Mouse (Mus musculus) CD4-positive, CD25-positive, alpha-beta regulatory T cell, adult 4 months (primary cell): ENCODE data around the gene Rasgef1b. TPM values are rescaled to one million over a fixed set of nuclear protein-coding genes. Genes with fewer than 3 reads are reported as not detected.
A peak's percentile ranks its signal among the peaks of the same experiment; 100 is the strongest.

ENCODE experiments used
- ATAC-seq: one replicate; pipeline ENCODE4 v1.8.0; 2017
- polyA plus RNA-seq, 2 experiments: library from polyadenylated mRNA; unstranded; fragments of 100-300 nt; shearing (Covaris generic); gene quantifications; one replicate each; pipeline ENCODE4 v1.2.1; 2017

The Rasgef1b gene
- polyA plus RNA-seq, 2 experiments from 2014 or later, result 1.5 to 4.1 TPM

GRCm38 (mm10) chr5:99283636-99284035, 445.2 kb downstream of the Rasgef1b start:
- ATAC-seq, result no peak

DNA sequence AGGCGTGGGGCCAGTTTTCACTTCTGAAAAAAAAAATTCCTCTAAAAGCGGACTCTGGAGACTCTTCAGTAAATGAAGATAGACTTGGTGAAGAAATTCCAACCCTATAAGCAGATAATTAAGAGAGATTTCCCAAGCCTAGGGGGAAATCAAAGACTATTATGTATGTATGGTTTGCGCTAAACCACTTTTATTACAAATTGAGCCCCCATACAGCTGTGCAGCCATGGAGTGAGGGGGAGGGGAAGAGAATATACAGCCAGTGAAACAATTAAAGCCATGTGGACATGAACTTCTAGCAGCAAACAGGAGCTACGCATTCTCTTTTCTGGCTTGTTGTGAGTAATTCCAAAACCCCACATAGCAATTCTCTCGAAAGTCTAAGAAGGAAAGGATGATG, 448.3 kb downstream of the Rasgef1b start:
- ATAC-seq, result no peak

- ATAC-seq, result no peak
Observed at GRCm38 (mm10) chr5:99279016-99279757, 449.7 kb downstream of the Rasgef1b start.

- no peak for ATAC-seq
Observed at GRCm38 (mm10) chr5:99278364-99278763, 450.5 kb downstream of the Rasgef1b start.

DNA sequence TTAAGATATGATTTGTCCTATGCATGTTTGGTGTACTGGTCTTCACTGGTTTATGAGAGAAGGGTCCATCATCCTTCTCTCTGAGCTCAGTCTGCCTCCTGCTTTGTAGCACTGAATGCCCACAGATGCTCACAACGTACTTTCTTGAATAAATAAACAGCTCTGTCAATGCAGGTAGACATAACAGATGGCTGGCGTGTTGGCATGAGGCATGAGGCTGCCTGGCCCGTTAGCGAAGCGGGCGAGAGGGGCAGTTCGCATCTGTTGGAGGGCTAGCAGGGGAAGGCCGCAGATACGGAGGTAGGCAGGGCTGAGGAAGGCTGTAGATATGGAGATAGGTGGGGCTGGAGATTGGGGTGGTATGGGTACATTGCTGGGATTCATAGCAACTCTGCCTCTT, 451.3 kb downstream of the Rasgef1b start:
- no peak for ATAC-seq

DNA sequence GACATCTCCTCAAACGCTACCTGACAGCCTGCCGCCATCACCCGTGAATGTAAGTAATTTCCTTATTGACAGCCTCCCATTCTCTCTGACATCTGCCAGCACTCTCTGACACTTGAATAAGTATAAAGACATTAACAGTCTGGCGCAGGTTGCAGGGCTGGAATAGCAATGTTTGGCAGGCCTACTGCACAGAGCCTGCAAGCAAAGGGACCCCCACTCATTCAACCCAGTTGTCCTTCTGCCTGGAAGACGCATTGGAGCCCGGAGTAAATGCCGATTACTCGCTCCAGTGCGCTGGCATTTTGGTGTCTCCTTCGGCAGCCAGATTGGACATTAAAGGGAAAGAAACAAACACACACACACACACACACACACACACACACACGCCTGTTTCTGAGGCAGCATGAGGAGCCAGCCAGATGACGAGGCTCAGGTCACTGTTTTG, 454.7 kb downstream of the Rasgef1b start:
- no peak for ATAC-seq

GRCm38 (mm10) chr5:99271531-99271930, 457.3 kb downstream of the Rasgef1b start:
- ATAC-seq, result no peak

GRCm38 (mm10) chr5:99269131-99269530, 459.7 kb downstream of the Rasgef1b start:
- ATAC-seq, result no peak

- no peak for ATAC-seq
Observed at GRCm38 (mm10) chr5:99267338-99267737, 461.5 kb downstream of the Rasgef1b start.

- no peak for ATAC-seq
Observed at GRCm38 (mm10) chr5:99266301-99266700, 462.6 kb downstream of the Rasgef1b start.

DNA sequence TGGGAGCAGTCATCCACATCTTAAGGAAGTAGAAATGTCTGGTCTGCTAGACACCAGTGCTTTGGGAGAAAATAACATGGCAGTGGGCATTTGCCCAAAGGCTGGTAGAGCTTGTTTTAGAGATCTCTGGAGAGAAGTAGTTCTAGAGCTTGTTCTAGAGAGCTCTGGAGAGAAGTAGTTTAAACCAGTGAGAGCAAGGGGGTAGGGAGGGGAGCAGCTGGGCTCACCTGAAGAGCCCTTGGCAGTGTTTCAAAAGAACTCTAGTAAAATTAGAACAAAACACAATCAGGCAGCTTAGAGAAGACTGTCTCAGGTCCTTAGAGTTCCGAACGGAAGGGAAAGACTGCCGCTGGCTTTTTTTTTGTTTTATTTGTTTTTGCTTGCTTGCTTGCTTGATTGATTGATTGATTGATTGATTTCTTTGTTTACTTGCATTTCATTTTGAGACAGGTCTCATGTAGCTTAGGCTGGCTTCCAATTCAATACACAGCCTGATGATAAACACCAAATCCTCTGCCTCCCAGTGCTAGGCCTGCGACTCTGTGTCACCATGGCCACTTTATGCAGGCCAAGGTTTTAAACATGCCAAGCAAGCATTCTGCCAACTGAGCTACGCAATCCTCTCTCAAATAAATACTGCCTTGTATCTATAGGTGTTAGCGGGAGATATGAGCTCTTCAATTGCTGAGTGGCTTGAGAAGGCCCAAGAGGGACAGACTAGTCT, 466.5 kb downstream of the Rasgef1b start:
- no peak for ATAC-seq

- ATAC-seq, result no peak
Observed at GRCm38 (mm10) chr5:99261121-99261724, 467.6 kb downstream of the Rasgef1b start.

GRCm38 (mm10) chr5:99258003-99258500, 470.8 kb downstream of the Rasgef1b start:
- ATAC-seq, result no peak

GRCm38 (mm10) chr5:99252203-99253135, 476.4 kb downstream of the Rasgef1b start:
- peak; percentile 87 for ATAC-seq

DNA sequence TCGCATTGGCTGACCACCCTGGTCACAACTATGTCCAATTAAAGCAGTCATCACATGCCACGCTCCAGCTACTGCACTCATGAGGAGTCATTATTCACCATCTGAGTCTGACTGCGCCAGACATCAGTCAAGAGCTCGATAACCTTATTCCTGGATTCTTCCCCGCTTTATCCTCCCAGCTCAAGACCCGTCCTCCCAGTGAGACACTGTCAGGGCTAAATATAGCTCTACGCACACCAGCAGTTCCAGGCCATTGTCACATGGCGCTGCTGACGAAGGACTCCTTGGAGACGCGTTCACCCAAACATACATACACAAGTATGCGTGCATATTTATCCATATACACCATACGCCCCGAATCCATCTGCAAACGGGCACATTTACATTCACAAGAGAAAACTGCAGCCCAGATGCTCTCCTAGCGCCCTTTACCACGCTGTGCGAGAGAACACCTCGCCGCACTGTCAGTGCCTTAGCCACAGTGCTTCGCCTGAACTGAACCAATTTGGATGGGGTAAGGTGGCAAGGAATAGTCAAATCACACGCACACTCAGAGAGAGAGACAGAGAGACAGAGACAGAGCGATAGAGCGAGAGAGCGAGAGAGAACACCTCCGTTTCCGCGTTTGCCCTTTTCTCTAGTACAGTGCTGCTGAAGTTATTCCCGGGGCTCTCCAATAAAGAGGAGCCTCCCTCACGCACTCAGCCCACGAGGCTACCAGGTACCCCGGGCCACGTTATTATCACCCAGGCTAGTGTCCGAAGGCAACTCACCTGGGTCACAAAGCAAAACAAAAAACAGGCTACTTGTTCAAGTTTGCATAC, 477.3 kb downstream of the Rasgef1b start:
- ATAC-seq, result no peak

DNA sequence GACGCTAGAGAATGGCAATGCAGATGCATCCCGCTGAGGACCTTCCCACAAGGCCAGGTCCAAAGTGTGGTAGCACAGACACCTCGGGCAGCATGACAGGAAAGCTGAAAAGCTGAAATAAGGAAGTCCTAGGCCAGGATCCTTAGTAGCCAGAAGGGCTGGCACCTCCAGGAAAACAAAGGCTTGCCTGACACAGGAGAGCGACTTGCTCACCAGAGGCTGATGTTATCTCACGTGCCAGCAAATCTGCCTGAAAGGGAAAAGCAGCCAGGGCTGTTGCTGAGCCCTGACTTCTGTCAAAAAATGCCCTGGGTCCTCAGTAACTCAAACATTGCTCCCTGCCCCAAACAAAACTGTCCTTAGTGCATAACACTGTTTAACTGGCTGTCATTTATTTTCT, 478.0 kb downstream of the Rasgef1b start:
- no peak for ATAC-seq

DNA sequence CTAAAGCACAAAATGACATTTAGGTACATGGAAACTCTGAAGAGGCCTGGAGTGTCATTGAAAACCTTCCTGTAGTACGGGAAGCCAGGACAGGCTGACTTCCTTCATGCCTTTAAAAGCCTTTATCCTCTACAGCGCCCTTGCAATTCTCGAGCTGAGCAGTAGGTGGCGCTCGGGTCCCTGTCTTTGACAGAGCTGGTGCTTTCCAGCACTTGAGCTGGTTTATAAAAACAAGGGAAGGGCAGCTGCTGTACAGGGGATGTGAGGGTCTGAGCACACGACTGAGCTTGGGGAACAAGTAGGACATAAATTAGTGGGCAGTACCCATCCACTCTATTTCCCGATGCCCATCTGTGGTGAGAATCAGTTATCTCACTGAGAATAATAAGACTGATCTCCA, 480.4 kb downstream of the Rasgef1b start:
- ATAC-seq, result peak; percentile 34

- no peak for ATAC-seq
Observed at GRCm38 (mm10) chr5:99247915-99248314, 480.9 kb downstream of the Rasgef1b start.

GRCm38 (mm10) chr5:99247441-99247840, 481.4 kb downstream of the Rasgef1b start:
- ATAC-seq, result no peak

DNA sequence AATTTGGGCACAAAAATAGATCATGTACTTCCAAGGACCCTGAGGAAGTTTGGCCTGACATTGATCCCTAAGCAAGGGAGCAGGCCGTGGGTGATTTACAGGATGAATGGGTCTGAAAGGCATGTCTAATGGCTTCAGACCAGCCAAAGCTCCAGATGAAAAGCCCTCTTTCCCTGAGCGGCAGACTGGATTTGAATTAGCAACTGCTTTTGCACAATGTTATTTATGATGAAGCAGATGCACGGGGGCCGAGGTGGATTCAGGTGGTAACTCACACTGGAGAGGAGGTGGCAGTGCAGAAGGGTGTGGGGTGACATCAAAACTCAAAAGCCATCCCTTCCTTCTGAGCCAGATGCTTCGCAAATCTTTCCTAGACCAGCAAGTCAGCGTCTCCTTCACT, 481.9 kb downstream of the Rasgef1b start:
- ATAC-seq, result no peak

DNA sequence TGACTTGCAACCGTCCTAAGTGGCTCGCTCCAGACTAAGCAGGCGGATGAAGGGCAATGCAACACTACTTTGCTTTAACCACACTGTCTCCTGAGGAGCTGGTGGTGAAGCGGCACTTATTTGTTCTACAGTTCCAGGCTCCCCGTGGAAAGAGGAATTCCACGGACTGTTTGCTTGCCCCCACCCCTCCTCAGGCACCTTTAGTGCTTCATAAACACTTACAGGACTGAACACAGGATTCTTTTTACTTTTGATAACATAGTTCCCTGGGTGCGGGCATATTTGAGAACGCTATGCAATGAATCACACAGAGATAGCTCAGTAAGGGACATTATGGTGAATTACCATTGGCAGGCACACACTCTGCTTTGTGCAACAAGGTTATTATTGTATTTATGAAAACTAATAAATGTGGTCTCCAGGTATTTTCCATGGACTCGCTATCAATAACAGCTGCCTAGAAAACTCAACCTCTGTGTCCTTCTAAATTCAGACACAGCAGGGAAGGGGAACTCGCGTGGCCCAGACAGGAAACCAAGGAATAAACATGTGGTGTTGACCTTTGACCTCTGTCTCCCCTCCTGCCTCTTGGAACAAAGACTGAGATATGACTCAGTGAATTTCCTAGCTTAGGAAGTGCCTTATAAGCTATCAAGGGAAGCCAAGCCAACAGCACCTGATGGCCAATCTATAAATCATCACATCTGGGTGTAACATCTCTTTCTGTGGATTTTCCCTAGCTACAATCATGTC, 486.7 kb downstream of the Rasgef1b start:
- no peak for ATAC-seq
